Mouse (Mus musculus) embryonic facial prominence, embryonic 13.5 days (tissue): Measurements from ENCODE around the gene Mypop. TPM values are rescaled to one million over a fixed set of nuclear protein-coding genes. Genes with fewer than 3 reads are reported as not detected.

ENCODE experiments used
- ATAC-seq: fragments of 200-750 bp; cut with Nextera tagmentation; 2 replicates; pipeline ENCODE4 v1.8.0; 2017; ENCODE audit warnings: low read depth; ENCODE audit not compliant: insufficient number of reproducible peaks, insufficient read depth, low FRiP score, low TSS enrichment
- H3K27ac ChIP-seq: fragments of 300-500 bp; sonication (generic); 2 replicates; pipeline ENCODE4 v1.5.1; 2015; ENCODE audit warnings: moderate library complexity, mild to moderate bottlenecking, inconsistent platforms
- H3K27me3 ChIP-seq: fragments of 300-500 bp; sonication (generic); 2 replicates; pipeline ENCODE4 v1.6.1; 2015; ENCODE audit warnings: mild to moderate bottlenecking, inconsistent platforms
- H3K36me3 ChIP-seq: fragments of 300-500 bp; sonication (generic); 2 replicates; pipeline ENCODE4 v1.6.1; 2015; ENCODE audit warnings: mild to moderate bottlenecking, inconsistent platforms
- H3K4me1 ChIP-seq: fragments of 300-500 bp; sonication (generic); 2 replicates; pipeline ENCODE4 v1.6.1; 2015; ENCODE audit warnings: inconsistent platforms
- H3K4me2 ChIP-seq: fragments of 300-500 bp; sonication (generic); 2 replicates; pipeline ENCODE4 v1.6.1; 2015; ENCODE audit warnings: moderate library complexity, mild to moderate bottlenecking, inconsistent platforms
- H3K4me3 ChIP-seq: fragments of 300-500 bp; sonication (generic); 2 replicates; pipeline ENCODE4 v1.5.1; 2015; ENCODE audit warnings: mild to moderate bottlenecking, inconsistent platforms
- H3K9ac ChIP-seq: fragments of 300-500 bp; sonication (generic); 2 replicates; pipeline ENCODE4 v1.6.1; 2015; ENCODE audit warnings: mild to moderate bottlenecking, inconsistent platforms
- H3K9me3 ChIP-seq: fragments of 300-500 bp; sonication (generic); 2 replicates; pipeline ENCODE4 v1.6.1; 2016; ENCODE audit warnings: inconsistent platforms
- WGBS: fragments of 180-500 bp; shearing (Covaris S2); methylation state at CpG from one replicate; pipeline ENCODE4 v1.1.7; 2015; ENCODE audit warnings: mixed read lengths; 5-methylcytosine and 5-hydroxymethylcytosine counted together
- polyA plus RNA-seq: library from polyadenylated mRNA; unstranded; fragments of >200 nt; fragmentation: Nextera tagmentation; extraction: Ambion mirVana; gene quantifications from 2 replicates; pipeline ENCODE4 v1.2.1, GENCODE M21; 2015

Gene Mypop
- polyA plus RNA-seq, 1 experiment from 2014 or later, result 6.7 TPM

DNA sequence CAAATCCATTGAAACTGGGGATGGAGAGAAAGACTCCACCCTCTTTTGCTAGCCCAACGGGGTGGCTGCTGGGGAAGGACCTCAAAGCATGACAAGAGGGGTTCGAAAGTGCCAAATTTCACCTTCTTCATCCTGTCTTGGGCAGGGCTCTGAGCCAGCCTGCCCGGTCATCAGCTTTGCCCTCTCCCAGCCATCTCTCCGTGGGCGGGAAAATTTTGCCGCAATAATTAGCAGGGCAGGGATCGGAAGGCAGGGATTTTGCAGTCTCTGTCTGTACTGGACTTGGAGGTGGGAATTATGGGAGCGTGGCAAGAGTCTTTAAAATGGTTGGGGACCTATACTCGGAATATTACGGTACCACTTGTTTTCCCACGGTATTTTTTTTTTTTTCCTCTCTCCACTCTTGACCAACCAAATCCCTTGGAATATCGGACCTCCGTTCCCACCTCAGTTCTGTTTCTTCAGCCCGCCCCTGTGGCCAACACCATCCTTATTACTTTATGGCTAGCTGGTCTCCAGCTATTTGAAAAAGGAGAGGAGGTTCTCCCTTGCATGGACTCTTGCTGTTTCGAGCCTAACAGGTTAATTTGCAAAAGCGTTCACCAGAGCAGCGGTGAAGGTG lies 28.8 kb upstream of the Mypop start:
- no peak overlapping the region for H3K27ac ChIP-seq
- H3K4me3 ChIP-seq, result peak overlapping the region; percentile 1; the same call in 1 of the 2 replicates
- H3K4me2 ChIP-seq, result peak overlapping the region; percentile 34
- no peaks in the 10 kb centered on the region for H3K36me3 ChIP-seq
- H3K9me3 ChIP-seq, result no peaks in the 10 kb centered on the region
- ATAC-seq, result no peak
- H3K9ac ChIP-seq, result no peak overlapping the region
- H3K27me3 ChIP-seq, result peaks cover 98% of the 10 kb centered on the region
- WGBS, result 1% methylated on average over 17 of the region's 17 CpGs
- peaks cover 22% of the 10 kb centered on the region for H3K4me1 ChIP-seq

DNA sequence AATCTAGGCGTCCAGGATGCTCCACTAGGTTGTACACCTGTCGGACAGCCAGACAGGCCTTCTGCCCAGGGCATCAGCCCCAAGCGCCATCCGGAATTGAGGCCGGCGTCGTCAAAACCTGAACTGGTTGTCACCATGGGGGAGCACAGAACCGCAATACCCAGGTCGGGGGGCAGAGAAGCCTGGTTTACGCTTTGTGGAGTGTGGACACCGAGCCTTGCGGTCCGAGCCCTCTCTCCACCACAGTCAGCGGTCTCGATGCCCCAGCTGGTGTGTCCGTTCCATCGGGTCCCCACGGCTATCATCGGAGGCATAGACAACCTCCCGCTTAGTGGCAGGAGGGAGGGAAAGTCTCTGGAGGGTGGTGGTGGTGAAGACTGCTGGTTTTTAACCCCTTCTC lies 28.2 kb upstream of the Mypop start:
- Histone ChIP-seq H3K27me3 (peaks cover 98% of the 10 kb centered on the region), H3K4me2 (peak overlapping the region; percentile 34), H3K9me3 (no peaks in the 10 kb centered on the region), H3K4me1 (peaks cover 18% of the 10 kb centered on the region), H3K27ac (no peak overlapping the region), H3K36me3 (no peaks in the 10 kb centered on the region), H3K4me3 (peak overlapping the region; percentile 1; the same call in 1 of the 2 replicates), H3K9ac (no peak overlapping the region)
- ATAC-seq, result no peak
- WGBS, result 1% methylated on average over 20 of the region's 20 CpGs

DNA sequence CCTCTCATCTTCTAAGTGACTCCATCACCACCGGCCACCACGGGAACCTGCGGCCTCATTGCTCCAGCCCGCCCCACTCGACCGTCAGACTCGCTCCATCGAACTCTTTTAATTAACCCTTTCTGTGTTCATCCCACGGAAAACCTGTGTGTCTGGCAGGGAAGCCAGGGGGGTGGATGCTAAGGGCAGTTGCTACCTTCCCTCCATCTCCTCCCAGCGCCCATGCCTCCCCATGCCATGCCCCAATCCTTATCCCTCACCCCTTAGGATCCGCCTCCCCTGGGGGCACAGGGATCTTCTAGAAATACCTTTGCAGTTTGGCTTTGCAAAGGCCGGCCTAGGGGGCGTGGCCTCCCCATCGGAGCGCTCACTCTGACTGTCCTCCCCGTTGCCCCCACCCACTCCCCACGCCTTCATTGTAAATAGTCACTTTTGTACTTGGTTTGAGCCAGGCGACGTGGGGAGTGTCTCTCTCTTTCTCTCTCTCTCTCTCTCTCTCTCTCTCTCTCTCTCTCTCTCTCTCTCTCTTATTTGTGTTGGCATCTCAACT lies 27.7 kb upstream of the Mypop start:
- no peaks in the 10 kb centered on the region for H3K9me3 ChIP-seq
- peak overlapping the region; percentile 34; the same call in 1 of the 2 replicates for H3K4me2 ChIP-seq
- no peak overlapping the region; the same call in 1 of the 2 replicates for H3K4me3 ChIP-seq
- peaks cover 93% of the 10 kb centered on the region for H3K27me3 ChIP-seq
- peaks cover 14% of the 10 kb centered on the region for H3K4me1 ChIP-seq
- WGBS, result under 1% methylated on average over 19 of the region's 19 CpGs
- no peak overlapping the region for H3K9ac ChIP-seq
- ATAC-seq, result no peak
- H3K36me3 ChIP-seq, result no peaks in the 10 kb centered on the region
- no peak overlapping the region for H3K27ac ChIP-seq

DNA sequence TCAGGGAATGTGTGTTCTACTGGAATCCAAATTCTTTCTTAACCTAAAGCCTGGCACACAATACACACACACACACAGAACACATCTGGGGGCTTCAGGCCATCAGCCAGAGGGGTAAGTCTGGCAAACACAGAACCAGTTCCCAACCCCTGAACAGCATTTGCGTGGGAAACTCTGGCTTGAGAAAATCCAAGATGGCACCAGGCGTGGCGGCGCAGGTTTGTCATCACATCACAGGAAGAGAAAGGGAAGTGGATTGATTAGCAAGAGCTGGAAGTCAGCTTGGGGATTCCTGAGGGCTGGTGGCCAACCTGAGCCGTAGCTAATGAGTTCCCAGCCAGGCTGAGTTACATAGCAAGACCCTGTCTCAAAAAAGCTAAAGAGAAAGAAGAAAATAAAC lies 25.7 kb upstream of the Mypop start:
- no peaks in the 10 kb centered on the region for H3K9me3 ChIP-seq
- H3K9ac ChIP-seq, result no peak overlapping the region
- H3K36me3 ChIP-seq, result no peaks in the 10 kb centered on the region
- WGBS, result 75% methylated on average over 5 of the region's 5 CpGs
- no peak for ATAC-seq
- H3K4me1 ChIP-seq, result peaks cover 11% of the 10 kb centered on the region
- no peak overlapping the region for H3K4me2 ChIP-seq
- H3K27me3 ChIP-seq, result peaks cover 79% of the 10 kb centered on the region
- no peak overlapping the region for H3K27ac ChIP-seq
- H3K4me3 ChIP-seq, result no peak overlapping the region

DNA sequence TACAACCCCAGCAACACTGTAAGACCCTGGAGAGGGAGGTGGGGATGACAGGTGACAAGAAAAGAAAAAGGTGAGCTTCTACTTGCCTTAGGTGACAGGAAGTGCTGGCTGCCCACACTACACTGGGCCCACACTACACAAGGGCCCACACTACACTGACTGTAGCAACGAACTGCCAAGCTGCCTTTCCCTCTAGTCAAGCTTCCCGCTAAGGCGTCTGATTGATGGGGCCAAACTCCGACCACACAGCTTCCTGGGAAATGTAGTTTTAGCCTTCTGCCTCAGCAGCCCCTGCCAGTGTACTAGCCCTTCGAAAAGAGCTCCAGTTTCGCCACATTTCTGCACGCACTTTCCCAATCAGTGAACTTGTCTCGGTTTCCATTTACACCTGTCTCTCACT lies 23.4 kb upstream of the Mypop start:
- ATAC-seq, result 0 out of 2 replicates have a peak, but pooled peaks have one; percentile 15
- no peak overlapping the region for H3K27ac ChIP-seq
- H3K36me3 ChIP-seq, result no peaks in the 10 kb centered on the region
- H3K9me3 ChIP-seq, result no peaks in the 10 kb centered on the region
- H3K4me1 ChIP-seq, result peaks cover 8% of the 10 kb centered on the region
- no peak overlapping the region for H3K4me3 ChIP-seq
- WGBS, result 10% methylated on average over 8 of the region's 8 CpGs
- no peak overlapping the region for H3K9ac ChIP-seq
- H3K4me2 ChIP-seq, result no peak overlapping the region
- H3K27me3 ChIP-seq, result peaks cover 56% of the 10 kb centered on the region

DNA sequence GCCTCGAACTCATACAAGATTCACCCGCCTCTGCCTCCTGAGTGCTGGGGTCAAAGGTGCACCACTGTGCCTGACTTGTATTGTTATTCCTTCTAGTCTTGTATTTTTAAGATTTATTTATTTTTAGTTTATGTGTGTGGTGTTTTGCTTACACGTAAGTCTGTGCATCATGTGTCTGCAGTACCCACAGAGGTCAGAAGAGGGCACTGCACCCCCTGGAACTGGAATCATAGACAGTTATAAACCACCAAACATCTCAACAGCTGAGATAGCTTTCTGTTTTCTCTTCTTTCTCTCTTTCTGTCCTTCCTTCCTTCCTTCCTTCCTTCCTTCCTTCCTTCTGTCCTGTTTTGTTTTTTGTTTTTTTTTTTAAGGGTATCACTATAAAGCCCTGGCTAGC lies 20.1 kb upstream of the Mypop start:
- Histone ChIP-seq H3K27ac (no peak overlapping the region), H3K9me3 (no peaks in the 10 kb centered on the region), H3K9ac (no peak overlapping the region), H3K36me3 (no peaks in the 10 kb centered on the region), H3K27me3 (peaks cover 29% of the 10 kb centered on the region), H3K4me2 (no peak overlapping the region), H3K4me1 (no peaks in the 10 kb centered on the region), H3K4me3 (no peak overlapping the region)
- WGBS, result 91% methylated on average over 3 of the region's 3 CpGs
- ATAC-seq, result no peak

DNA sequence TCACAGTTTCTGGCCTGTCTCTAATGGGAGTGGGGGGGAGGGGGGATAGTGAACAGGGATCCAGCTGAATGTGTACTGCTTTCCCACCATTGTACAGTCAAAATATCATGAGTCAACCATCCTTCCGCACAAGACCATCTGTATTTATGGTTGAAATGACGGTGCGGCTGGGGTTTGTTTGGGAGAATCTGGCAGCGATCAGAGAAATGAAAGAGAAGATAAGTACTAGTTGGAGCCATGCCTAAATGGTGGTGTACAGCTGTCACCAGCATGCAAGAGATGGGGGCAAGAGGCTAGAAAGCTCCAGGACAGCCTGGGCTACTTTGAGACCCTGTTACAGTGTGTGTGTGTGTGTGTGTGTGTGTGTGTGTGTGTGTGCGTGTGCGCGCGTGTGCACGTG lies 12.7 kb upstream of the Mypop start:
- WGBS, result 73% methylated on average over 9 of the region's 9 CpGs
- Histone ChIP-seq H3K9me3 (no peaks in the 10 kb centered on the region), H3K4me3 (no peak overlapping the region), H3K4me1 (no peaks in the 10 kb centered on the region), H3K4me2 (no peak overlapping the region), H3K36me3 (no peaks in the 10 kb centered on the region), H3K27ac (no peak overlapping the region), H3K27me3 (peaks cover 6% of the 10 kb centered on the region), H3K9ac (no peak overlapping the region)
- ATAC-seq, result no peak

DNA sequence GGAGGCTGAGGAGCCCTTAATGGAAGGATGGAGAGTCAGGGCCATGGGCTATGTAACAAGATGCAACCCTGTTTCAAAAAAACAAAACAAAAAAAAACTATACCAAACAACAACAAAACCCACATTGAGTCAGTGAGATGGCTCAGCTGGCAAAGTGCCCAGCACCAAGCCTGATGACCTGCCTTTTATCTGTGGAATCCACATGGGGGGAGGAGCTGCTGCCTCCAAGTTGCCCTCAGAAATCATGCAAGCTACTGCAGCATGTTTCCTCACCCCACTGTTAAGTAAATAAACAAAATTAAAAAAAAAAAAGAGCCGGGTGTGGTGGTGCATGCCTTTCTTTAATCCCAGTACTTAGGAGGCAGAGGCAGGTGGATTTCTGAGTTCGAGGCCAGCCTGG lies 4.5 kb upstream of the Mypop start:
- 81% methylated on average over 2 of the region's 2 CpGs for WGBS
- Histone ChIP-seq H3K9ac (no peak overlapping the region), H3K27me3 (peaks cover 8% of the 10 kb centered on the region), H3K4me2 (no peak overlapping the region), H3K4me1 (peaks cover 8% of the 10 kb centered on the region), H3K9me3 (no peaks in the 10 kb centered on the region), H3K36me3 (no peaks in the 10 kb centered on the region), H3K4me3 (no peak overlapping the region), H3K27ac (no peak overlapping the region)
- ATAC-seq, result no peak

DNA sequence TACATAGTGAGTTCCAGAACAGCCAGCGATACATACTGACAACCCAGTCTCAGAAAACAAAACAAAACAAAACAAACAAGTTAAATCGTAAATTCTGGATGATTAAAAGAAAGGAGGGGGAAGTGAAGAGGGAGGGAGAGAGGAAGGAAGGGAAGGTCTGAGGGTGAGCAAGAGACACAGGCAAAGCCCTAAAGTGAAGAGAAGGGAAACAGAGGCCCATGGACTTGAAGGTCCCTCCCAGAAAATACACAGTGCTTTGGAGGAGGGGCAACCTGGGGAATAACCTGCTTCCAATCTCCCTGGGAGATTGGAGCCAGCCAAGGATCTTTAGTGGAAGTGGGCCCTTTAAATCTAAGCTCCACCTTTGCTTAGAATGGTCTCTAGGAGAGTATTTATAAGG lies 3.9 kb upstream of the Mypop start, which contains the start of gene Nanos2:
Gene Nanos2 (plus strand): TSS at position 301 of the 400 bp plus-strand sequence.
- 70% methylated on average over 2 of the region's 2 CpGs for WGBS
- Histone ChIP-seq H3K4me3 (no peak within 1 kb of the TSS), H3K36me3 (no peaks in the 10 kb centered on the region), H3K27ac (no peak within 1 kb of the TSS), H3K9ac (no peak within 1 kb of the TSS), H3K4me1 (peaks cover 13% of the 10 kb centered on the region), H3K4me2 (no peak within 1 kb of the TSS), H3K27me3 (peaks cover 14% of the 10 kb centered on the region), H3K9me3 (no peaks in the 10 kb centered on the region)
- ATAC-seq, result no peak

DNA sequence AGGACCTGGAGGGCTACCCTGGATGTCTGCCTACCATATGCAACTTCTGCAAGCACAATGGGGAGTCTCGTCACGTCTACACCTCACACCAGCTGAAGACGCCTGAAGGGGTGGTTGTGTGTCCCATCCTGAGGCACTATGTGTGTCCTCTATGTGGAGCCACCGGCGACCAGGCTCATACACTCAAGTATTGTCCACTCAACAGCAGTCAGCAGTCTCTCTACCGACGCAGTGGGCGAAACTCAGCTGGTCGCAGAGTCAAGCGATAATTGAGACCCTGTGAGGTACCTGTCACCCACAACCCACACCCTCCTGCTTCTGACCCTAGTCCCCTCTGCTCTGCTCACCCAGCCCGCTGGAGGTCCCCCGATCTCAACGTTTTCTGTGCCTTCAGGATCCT lies 3.3 kb upstream of the Mypop start:
- Histone ChIP-seq H3K9ac (no peak overlapping the region), H3K9me3 (no peaks in the 10 kb centered on the region), H3K36me3 (no peaks in the 10 kb centered on the region), H3K4me2 (no peak overlapping the region), H3K4me3 (no peak overlapping the region), H3K27ac (no peak overlapping the region), H3K27me3 (peaks cover 20% of the 10 kb centered on the region), H3K4me1 (peaks cover 20% of the 10 kb centered on the region)
- WGBS, result 67% methylated on average over 13 of the region's 13 CpGs
- no peak for ATAC-seq

DNA sequence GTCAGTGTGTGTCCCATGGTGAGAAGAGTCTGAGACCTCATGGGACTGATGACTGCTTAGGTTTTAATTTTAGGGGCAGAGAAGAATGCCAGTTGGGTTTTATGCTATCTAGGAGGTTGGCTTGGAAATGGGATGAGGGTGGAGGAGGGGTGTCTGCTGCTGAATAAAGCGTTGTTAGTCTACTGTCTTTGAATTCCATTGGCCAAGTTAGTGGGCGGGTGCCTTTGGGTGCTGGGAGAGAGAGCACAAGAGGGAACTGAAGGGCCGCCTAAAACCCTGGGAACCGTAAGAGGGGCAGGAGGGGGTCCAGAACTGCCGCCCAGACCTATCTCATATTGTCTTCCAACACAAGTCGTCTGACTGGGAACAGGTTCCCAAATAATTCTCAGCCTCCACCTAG lies 2.3 kb upstream of the Mypop start:
- WGBS, result 64% methylated on average over 6 of the region's 6 CpGs
- peaks cover 4% of the 10 kb centered on the region; the same call in 1 of the 2 replicates for H3K36me3 ChIP-seq
- H3K9me3 ChIP-seq, result no peaks in the 10 kb centered on the region
- no peak for ATAC-seq
- no peak overlapping the region for H3K4me2 ChIP-seq
- no peak overlapping the region for H3K4me3 ChIP-seq
- no peak overlapping the region for H3K9ac ChIP-seq
- H3K4me1 ChIP-seq, result peaks cover 28% of the 10 kb centered on the region
- H3K27ac ChIP-seq, result no peak overlapping the region
- H3K27me3 ChIP-seq, result peaks cover 30% of the 10 kb centered on the region

DNA sequence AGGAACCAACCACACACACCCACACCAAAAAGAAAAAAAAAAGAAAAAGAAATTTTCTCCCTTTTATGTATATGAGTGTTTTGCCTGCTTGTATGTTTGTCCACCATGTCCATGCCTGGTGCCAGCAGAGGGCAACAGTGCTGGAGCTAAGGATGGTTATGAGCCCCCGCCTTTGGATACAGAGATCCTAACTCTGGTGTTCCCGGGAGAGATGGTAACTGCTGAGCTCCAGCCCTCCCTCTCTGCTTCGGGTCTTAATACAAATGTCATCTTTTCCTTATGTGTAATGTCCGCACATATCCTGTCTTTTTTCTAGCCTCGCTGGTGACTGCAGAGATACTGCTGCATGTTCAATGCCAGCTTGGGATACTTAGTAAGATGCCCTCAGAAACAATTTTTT lies 1.1 kb upstream of the Mypop start:
- Histone ChIP-seq H3K27ac (peak overlapping the region; percentile 84), H3K27me3 (peaks cover 30% of the 10 kb centered on the region), H3K4me2 (peak overlapping the region; percentile 89), H3K9me3 (no peaks in the 10 kb centered on the region), H3K4me3 (peak overlapping the region; percentile 59), H3K4me1 (peaks cover 28% of the 10 kb centered on the region), H3K36me3 (peaks cover 8% of the 10 kb centered on the region), H3K9ac (peak overlapping the region; percentile 51; the same call in 1 of the 2 replicates)
- WGBS, result 3% methylated on average over 5 of the region's 5 CpGs
- ATAC-seq, result no peak
